Mouse (Mus musculus): ENCODE results near the gene Evi5l.

Evi5l gene

DNA sequence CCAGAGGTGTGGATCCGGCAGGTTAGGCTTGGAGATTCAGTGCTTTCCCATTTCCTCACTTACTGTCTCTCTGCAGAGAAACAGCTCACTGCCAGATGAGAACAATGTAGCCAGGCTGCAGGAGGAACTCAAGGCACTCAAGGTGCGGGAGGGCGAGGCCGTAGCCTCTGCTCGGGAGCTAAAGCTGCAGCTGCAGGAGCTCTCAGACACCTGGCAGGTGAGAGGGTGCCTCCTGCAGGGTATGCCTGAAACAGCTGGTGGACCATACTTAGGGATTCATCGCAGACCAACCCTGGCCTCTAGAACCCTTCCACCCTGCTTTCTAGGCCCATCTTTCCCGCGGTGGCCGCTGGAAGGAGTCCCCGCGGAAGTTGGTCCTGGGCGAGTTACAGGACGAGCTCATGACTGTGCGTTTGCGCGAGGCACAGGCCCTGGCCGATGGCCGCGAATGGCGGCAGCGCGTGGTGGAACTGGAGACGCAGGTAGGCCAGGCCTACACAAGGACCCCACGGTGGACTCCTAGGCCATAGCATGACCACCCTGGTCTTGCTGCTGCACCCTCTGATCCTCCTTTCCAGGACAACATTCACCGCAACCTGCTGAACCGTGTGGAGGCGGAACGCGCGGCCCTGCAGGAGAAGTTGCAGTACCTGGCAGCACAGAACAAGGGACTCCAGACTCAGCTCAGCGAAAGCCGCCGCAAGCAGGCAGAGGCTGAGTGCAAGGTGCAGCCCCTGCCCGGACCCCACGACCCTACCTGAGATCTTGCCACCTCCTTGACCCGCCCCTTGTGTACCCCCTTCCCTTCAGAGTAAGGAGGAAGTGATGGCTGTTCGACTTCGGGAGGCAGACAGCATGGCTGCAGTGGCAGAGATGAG is 39.1 kb downstream of the Evi5l start:
- DNase-seq (ENCODE audit: low spot score in 2 of 2), result no peak

DNA sequence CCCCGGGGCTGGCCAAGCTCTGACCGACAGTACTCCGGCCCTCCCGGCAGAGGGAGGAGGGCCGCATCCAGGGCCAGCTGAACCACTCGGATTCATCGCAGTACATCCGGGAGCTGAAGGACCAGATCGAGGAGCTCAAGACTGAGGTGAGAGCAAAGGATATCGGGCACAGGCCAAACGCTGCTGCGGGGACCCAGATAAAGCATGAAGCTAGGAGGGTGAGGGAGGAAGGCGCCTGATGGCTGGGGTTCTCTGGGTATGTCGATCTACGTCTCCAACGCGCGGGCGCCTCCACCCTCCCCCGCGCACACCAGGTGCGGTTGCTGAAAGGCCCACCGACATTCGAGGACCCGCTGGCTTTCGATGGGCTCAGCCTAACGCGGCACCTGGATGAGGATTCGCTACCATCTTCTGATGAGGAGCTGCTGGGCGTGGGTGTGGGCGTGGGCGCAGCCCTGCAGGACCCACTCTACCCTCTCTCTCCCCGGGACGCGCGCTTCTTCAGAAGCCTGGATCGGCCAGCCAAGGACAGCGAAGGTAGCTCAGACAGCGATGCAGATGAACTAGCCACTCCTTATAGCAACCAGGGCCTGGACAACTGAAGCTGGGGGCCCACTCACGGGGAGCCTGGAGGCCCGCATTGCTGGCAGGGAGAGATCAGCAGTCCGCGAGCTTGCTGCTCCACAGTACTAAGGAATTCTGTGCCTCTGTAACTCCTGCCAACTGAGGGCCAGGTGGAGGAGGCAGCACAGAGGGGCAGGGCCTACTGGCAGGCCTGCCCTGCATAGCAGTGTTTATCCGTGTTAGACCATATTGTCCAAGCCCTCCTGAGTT is 40.0 kb downstream of the Evi5l start:
- peak in 1 of 2 experiments; percentile 43 for DNase-seq (ENCODE audit: low spot score in 2 of 2)

DNA sequence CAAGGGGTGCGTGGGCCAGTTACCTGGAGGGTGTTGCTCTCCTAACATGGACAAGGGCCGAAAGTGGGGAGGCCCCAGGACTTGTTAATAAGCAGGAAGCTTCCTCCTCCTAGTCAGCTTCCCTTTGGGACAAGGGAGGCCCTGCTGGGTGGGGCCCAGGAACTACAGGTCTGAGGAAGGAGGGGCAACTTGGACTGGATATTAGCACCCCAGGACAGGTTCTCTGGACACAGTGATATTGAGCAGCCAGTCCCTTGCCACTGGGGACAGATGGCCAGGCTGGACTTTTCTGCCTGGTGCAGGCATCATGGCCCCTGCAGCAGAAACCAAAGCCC is 40.6 kb downstream of the Evi5l start:
- DNase-seq (ENCODE audit: low spot score in 2 of 2), result no peak

DNA sequence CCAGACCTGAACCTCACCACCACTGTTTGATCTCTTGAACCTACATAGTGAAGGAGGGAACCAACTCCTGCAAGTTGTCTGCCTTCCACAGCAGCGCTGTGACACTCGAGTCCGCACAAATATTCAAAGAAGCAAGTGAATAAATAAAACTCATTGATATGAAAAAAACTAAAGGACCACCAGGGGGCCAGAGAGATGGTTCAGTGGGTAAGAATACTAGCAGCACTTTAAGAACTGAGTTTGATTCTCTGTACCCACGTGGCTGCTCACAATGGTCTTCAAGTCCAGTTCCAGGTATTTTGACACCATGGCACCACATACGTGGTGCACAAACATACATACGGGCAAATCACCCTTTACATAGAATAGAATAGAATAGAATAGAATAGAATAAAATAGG is 44.7 kb downstream of the Evi5l start:
- no peak for DNase-seq (ENCODE audit: low spot score in 2 of 2)

DNA sequence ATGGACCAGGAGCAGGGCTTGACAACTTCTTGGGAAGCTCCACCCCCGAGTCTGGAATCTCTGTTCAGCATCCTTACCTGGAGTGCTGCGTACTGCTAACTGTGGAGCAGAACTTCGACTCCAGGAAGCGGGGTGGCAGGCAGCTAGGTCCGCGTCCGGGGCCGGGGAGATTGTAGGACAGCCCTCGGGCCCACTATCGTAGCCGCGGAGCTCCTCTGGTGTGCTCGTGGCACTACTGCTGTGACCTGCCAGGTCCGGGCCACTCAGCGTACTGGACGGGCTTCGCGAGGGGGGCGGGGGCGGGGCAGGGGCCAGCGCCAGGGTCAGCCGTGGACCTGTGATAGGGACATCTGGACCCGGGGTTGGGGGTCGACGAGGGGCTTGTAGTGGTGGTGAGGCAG is 46.4 kb downstream of the Evi5l start:
- DNase-seq (ENCODE audit: low spot score in 2 of 2), result peak in 1 of 2 experiments; percentile 48

DNA sequence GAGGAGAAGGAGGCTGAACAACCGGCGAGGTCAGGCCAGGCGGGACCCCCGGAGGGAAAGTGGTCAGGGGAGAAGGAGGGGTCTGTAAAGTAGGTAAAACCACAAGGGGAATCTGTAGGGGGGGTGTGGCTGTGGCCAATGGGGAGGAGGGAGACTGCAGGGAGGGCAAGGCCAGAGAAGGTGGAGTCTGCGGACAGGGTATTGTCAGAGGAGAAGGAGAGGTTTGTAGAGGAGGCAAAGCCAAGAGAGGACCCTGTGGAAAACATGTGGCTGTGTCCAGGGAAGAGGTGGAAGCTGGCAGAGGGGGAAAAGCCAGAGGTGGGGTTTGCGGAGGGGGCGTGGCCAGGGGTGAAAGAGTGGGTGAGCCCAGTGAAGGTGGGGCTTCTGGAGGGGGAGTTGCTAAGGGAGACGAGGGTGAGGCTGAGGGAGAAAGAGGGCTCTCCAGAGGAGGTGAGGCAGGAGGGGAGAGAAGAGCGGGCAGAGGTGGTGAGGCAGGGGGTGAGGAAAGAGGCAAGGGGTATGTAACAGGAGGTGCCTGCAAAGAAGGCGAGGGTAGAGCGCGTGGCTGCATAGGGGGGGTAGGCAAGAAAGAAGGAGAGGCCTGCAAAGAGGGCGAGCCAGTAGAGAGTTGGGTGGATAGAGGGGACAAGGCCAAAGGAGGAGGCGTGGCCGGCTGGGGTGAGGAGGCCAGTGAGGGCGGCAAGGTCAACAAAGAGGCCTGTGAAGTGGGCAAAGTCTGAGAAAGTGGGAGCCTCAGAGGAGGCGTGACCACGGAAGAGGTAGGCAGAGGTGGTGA is 47.0 kb downstream of the Evi5l start:
- DNase-seq (ENCODE audit: low spot score in 2 of 2), result peak; percentile 70 to 71

DNA sequence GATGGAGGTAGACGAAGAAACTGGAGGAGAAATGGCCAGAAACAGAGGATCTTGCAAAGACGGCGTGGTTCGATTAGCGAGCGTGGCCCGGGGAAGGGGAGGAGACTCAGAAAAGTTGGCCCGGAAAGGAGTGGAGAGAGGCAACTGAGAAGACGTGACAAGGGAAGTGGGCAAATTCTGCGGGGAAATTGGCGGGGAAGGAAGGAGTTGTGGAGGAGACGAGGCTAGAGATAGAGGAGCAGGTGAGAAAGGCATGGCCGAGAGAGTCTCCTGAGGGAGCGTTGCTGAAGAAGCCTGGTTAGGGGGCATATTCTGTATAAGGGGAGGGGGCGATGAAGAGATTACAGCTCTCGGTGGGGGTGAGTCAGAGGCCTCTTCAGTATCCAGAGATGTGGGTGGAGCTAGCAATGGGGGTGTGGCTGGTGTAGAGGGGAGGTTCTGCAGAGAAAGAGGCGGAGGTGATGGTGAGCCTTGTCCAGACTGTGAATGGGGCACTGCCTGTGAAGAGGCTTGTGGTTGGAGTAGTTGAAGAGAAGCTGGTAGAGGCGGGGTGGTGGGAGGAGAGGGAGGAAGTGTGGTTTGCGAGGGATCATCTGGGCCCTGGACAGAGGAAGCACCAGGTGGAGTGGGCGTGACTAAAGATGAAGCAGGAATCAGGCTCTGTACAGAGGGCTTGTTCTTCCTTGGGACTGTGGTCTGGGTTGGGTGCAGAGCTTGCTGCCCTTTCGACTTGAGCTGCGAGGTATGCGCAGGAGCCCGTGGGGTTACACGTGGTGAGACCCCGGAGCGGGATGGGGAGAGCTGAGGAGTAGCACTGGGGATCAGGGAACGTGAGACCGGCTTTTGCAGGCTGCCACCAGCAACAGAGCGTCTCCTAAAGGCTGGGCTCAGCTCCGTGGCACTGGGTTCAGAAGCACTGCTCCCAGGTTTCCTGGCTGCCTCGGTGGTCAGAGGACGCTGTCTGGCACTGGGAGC is 47.9 kb downstream of the Evi5l start:
- peak in 1 of 2 experiments; percentile 43 for DNase-seq (ENCODE audit: low spot score in 2 of 2)

DNA sequence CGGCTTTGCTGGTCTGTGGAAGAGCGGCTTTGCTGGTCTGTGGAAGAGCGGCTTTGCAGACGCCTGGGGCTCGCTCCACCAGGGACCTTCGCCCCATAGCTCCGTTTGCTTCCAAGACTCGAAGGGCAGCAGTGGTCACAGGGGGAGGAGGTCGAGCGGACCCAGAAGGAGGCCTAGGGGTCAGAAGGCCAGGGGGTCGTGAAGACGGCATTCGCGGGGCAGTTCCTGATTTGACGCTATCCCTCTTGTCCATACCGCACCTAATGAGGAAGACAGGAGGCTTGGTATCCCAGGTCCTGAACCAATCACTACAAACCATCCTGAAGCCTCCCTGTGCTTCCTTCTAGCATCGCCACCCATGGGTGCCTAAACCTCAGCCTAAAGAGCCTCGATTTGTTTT is 49.9 kb downstream of the Evi5l start:
- DNase-seq (ENCODE audit: low spot score in 2 of 2), result no peak

DNA sequence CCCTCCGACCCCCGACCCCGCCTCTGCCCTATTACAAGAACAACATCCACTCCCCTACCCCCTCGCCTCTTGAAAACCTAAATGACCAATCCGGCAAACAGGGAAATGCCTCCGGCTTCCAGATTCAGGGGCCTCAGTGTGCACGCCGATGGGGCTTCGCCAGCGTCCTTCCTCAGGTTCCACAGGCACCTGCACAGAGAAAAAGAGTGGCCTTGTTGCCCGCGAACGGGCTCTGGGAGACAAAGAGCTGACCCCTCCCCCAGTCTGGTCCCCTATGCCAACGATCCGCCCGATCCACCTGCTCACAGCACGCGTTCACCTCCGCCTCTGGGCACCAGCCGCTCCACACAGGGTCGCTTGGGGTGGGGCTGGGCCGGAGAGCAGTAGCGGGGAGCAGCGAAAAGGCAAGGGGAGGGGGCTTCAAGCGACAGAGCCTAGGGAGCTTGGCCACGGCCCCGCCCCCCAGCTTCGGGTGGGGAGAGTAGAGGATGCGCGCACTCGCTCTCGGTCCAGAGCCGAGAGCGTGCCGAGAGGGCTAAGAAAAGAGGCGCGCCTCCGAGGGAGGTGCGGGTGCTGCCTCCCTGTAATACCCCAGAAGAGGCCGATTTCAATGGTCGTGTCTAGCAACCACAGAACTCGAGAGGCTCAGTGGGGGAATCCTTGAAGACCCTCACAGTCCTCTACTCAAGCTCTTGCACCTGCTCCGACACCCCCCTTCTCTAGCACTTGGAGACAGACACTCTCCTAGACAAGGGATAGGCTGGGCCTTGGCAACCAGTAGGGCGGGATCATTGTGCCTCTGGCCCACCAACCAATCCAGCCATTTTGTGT is 50.6 kb downstream of the Evi5l start, which contains the start of gene Prr36:
TSS of gene Prr36 (minus strand) at position 669 of the 831 bp plus-strand sequence.
- peak; percentile 86 to 89 for DNase-seq (ENCODE audit: low spot score in 2 of 2)

DNA sequence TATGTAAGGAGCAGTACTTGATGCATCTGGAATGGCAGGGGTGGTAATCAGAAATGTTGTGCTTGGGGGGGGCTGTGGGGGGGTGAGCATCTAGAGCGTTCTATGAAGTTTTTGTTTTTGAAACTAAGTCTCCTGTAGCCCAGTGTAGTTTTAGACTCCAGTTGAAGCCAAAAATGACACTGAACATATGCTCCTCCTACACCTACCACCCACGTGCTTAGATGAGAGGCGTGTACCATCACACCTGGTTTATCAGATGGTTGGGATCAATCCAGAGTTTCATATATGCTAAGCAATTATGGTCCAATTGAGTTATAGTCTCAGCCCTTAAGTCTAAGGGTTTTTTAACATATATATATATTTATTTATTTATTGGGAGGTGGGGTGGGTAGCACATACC is 53.2 kb downstream of the Evi5l start:
- DNase-seq (ENCODE audit: low spot score in 2 of 2), result no peak

DNA sequence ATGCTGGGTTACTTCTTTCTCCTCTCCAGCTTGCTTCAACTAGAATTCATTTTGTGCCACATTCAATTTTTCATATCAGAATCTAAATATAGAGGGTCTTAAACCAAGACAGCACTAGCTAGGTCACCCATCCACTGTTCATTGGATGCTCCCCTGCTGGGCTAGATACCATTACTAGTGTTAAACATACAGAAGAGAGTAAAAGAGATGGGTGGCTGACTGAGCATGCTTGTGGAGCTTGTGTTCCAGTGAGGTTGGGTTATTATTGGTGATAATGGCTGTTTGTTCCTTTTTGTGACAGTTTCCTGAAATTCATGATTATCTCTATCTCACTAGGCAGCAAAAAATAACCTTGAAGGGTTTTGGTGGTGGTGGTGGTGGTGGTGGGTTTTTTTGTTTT is 55.7 kb downstream of the Evi5l start:
- no peak for DNase-seq (ENCODE audit: low spot score in 2 of 2)

DNA sequence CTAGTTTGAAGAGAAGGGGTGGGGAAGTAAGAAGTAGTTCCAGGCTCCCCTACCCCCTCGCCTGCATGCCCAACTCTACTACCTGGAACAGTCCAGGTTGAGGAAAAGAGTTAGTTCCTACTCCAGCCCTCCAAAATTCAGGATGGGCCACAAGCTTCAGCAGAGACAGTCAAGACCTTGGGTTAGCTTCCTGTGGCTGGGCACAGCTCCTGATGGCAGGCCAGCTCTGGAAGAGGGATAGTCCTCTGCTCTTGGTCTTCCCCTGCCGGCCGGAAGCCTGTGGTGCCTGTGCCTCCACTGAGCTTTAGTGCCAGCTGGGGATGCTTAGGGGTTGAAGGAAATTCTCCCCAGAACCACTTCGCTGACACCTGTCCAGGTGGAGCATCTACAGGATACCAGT is 60.0 kb downstream of the Evi5l start:
- no peak for DNase-seq (ENCODE audit: low spot score in 2 of 2)

DNA sequence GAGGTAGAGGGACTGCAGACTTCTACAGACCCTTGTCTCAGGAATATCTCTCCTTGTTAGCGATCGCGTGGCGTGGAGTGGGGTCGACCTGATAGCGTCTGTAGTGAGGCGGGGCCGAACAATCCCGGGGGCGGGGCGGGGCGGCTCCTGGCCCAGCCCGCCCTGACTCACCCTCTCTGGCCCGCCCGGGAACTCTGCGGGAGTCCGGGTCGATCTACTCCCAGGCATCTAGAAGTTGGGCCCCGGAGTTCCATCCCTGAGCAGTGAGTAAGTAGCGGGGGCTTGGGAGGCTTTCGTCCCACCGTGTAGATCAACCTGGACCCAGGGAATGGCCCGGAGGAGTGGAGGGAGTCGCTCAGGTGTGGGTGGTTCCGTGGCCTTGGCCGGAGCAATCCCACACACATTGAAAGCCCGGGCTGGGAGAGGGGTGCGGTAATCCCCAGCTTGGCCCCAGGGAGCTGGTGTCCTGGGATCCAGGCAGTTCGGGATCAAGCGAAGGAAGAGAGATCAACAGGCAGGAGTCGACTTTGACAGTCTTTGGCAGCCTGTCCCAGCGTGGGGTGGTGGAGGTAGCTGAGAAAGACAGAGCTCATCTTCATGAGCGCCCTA is 60.5 kb downstream of the Evi5l start, which contains the start of gene Lrrc8e:
TSS of gene Lrrc8e (plus strand) at position 89 of the 609 bp plus-strand sequence.
- DNase-seq (ENCODE audit: low spot score in 2 of 2), result no peak

DNA sequence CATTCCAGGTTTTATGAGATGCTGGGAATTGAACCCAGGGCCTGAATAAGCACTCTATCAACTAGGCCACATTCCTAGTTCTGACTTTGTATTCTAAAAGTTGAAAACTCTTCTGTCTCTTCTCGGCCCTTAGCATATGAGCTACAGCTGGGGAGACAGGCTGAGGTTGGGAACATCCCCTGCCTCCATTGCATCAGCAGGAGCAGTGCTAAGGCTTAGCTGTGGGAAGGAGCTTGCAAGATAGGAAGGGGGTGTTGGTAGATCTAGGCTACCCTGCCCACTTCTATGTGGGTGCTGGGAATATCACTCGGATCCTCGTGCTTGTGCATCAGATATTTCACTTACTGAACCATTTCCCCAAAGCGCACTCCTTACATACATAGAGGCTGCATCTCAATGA is 61.6 kb downstream of the Evi5l start:
- DNase-seq (ENCODE audit: low spot score in 2 of 2), result no peak

DNA sequence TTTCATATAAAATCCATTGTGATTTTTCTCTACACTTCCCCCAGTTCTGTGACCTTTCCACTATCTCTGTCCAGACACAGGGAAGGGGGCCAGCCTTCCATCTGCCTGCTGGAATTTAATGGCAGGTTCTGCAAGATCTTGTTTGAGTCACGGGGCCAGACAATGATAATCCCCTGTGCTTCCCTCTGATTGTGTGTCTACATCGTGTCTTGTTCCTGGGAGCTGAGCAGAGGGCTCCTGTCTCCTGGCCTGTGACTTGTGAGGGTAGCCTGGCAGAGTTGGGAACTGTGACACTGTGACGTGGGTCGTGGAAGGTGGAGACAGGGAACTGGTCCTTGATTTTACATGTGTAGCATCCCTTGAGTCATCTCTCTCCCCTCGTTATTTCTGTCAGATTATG is 63.4 kb downstream of the Evi5l start:
- DNase-seq (ENCODE audit: low spot score in 2 of 2), result no peak

DNA sequence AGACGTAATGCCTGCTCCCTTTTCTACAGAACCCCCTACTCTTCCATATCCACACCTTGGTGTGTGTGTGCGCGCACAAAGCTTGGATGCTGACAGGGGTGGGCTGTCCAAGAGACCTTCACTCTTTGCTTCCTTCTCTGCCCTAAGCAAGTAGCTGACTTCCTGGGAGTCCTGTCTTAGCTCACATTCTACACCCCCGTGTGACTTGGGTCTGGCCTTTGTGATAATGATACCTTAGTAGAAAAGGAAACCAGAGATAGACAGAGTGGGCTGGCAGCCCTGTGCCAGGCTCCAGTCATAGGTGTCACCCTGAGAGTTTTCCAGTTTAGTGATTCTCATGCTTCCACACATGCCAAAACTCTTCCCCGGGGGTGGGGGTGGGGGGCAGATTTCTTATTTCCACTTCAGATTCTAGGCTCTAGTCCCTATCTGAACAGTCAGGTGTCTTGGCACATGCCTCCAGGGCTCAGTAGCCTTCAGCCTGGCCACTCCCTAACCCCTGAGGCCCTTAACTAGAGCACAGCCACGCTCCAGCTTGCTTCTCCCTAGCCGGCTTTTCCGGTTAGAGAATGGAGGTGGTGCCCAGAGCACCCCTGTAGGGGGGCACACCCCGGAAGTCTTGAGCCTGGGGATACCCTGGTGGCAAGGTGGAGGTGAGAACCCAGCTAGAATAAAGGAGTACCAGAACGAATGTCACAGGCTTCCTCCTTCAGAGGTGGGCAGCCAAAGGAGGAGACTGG is 64.4 kb downstream of the Evi5l start:
- no peak for DNase-seq (ENCODE audit: low spot score in 2 of 2)

DNA sequence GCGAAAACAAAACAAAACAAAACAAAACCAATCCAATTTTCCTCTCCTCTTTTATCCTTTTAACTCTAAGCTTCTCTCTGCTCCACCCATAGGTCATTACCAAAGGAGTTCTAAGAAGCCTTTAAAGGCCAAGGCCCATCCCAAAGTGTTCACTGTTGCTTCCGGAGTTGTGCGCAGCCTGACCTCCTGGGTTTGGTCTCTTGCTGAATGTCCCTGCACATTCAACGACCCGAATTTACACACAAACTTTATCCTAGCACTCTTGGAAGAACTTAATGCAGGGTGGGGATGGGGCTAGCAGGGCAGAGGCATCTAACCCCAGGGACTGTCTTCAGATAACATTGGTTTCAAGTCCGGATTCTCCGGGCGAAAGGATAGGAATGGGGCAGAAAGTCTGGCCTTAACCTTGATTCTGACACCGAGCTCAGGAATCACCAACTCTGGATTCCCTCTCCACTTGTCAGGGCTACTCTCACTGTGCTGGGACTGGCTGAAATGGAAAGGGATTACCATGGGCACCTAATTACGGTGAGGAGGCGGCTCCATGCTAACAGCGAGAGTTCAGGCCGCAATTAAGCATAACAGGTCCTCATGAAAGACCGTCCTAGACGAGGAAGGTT is 71.6 kb downstream of the Evi5l start:
- DNase-seq (ENCODE audit: low spot score in 2 of 2), result peak in 1 of 2 experiments; percentile 27

Data from right cerebral cortex, postnatal 10 days (tissue).